26 mouse cellular contexts compared by ENCODE assay signal in the genomic region with DNA sequence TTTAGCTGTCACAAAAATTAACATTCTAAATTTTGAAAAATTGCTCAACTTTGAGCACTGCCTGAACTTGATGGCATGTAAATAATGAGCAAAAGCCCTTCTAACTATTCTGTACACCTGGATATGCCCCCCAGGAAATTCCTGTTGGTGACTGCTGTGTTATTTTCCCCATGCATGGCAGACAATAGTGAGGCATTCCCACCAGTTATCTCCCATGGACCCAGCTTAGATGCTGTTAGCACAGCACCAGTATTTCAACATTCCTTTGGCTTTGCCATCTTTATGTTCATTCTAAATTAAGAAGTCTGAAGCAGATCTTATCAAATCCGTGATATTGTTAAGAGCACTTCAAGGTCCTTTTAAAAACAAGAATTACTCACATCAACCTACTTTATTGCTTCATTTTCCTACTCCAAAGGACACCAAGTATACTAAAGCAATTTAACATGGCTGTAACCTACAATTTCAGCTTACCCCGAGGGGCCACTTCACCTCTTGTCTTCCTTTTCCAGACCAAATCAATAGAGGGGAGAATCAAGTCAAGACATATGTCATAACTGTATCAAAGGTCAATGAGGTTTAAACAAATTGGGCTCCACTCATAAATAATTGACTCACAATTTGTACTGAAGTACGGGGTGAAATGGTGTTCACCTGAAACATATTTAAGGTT.
"Had no signal": no experiment of that assay in that cellular context is flagged by ENCODE, and none has a peak within 500 bp of the region (broad histone marks: within the 10 kb centered on the region; RNA-seq: fewer than 3 reads in every experiment).

No protein-coding gene starts in this region.

- H3K27me3 ChIP-seq: heart, embryonic 13.5 days; heart, embryonic 15.5 days; hindbrain, embryonic 13.5 days; hindbrain, embryonic 15.5 days; kidney, embryonic 15.5 days; limb, embryonic 12.5 days; limb, embryonic 15.5 days; liver, embryonic 12.5 days had no signal

- H3K4me1 ChIP-seq: heart, embryonic 13.5 days; heart, embryonic 15.5 days; hindbrain, embryonic 13.5 days; hindbrain, embryonic 15.5 days; kidney, embryonic 15.5 days; limb, embryonic 12.5 days; limb, embryonic 15.5 days; liver, embryonic 12.5 days had no signal

- ATAC-seq: forebrain, postnatal 0 days; hindbrain, postnatal 0 days; liver, embryonic 12.5 days had no signal

- H3K9me3 ChIP-seq: heart, embryonic 15.5 days; hindbrain, embryonic 13.5 days; hindbrain, embryonic 15.5 days; kidney, embryonic 15.5 days; limb, embryonic 15.5 days; liver, embryonic 12.5 days had no signal

- H3K9ac ChIP-seq: forebrain, postnatal 0 days; heart, embryonic 13.5 days; heart, embryonic 15.5 days; hindbrain, embryonic 13.5 days; hindbrain, embryonic 15.5 days; kidney, embryonic 15.5 days; limb, embryonic 12.5 days; limb, embryonic 15.5 days; liver, embryonic 12.5 days; liver, embryonic 14.5 days had no signal

- H3K4me3 ChIP-seq: heart, adult 2 months; heart, embryonic 13.5 days; heart, embryonic 15.5 days; hindbrain, embryonic 13.5 days; hindbrain, embryonic 15.5 days; kidney, embryonic 15.5 days; limb, embryonic 12.5 days; limb, embryonic 15.5 days; liver, embryonic 12.5 days had no signal

- H3K4me2 ChIP-seq: heart, embryonic 11.5 days; heart, embryonic 13.5 days; heart, embryonic 15.5 days; hindbrain, embryonic 13.5 days; hindbrain, embryonic 15.5 days; kidney, embryonic 15.5 days; limb, embryonic 12.5 days; limb, embryonic 15.5 days; liver, embryonic 12.5 days had no signal

- H3K36me3 ChIP-seq: heart, embryonic 13.5 days; heart, embryonic 15.5 days; hindbrain, embryonic 13.5 days; hindbrain, embryonic 15.5 days; kidney, embryonic 15.5 days; limb, embryonic 12.5 days; limb, embryonic 15.5 days; liver, embryonic 12.5 days had no signal

- DNase-seq: forebrain, postnatal 0 days; gastrocnemius, postnatal 14 days; gastrocnemius, postnatal 36 days; heart, adult 11 months; heart, adult 2 months; heart, postnatal 14 days; heart, postnatal 36 days; kidney, adult 11 months; kidney, adult 8-10 months; kidney, postnatal 14 days; kidney, postnatal 36 days; layer of hippocampus, adult 9-11 months; layer of hippocampus, postnatal 36 days; left cerebral cortex, postnatal 4 days had no signal

- H3K27ac ChIP-seq: heart, adult 2 months; heart, embryonic 13.5 days; heart, embryonic 15.5 days; hindbrain, embryonic 13.5 days; hindbrain, embryonic 15.5 days; hindbrain, postnatal 0 days; kidney, postnatal 0 days; limb, embryonic 12.5 days; limb, embryonic 15.5 days; liver, embryonic 12.5 days; liver, embryonic 14.5 days had no signal
